Mouse (Mus musculus) hindbrain, embryonic 12.5 days (tissue): Measurements from ENCODE around the gene Epor. TPM values are rescaled to one million over a fixed set of nuclear protein-coding genes. Genes with fewer than 3 reads are reported as not detected.

ENCODE experiments used
- ATAC-seq: fragments of 200-750 bp; cut with Nextera tagmentation; 2 replicates; pipeline ENCODE4 v1.8.0; 2017; ENCODE audit warnings: moderate TSS enrichment; ENCODE audit not compliant: low FRiP score
- H3K27ac ChIP-seq: fragments of 300-500 bp; sonication (generic); 2 replicates; pipeline ENCODE4 v1.5.1; 2016; ENCODE audit warnings: mild to moderate bottlenecking
- H3K27me3 ChIP-seq: fragments of 300-500 bp; sonication (generic); 2 replicates; pipeline ENCODE4 v1.6.1; 2016; ENCODE audit warnings: mild to moderate bottlenecking
- H3K36me3 ChIP-seq: fragments of 300-500 bp; sonication (generic); 2 replicates; pipeline ENCODE4 v1.6.1; 2016; ENCODE audit warnings: mild to moderate bottlenecking
- H3K4me1 ChIP-seq: fragments of 300-500 bp; sonication (generic); 2 replicates; pipeline ENCODE4 v1.6.1; 2016
- H3K4me2 ChIP-seq: fragments of 300-500 bp; sonication (generic); replicated peaks from 2 replicates; pipeline ENCODE4 v1.6.1; 2016; ENCODE audit warnings: mild to moderate bottlenecking
- H3K4me3 ChIP-seq: fragments of 300-500 bp; sonication (generic); 2 replicates; pipeline ENCODE4 v1.5.1; 2016; ENCODE audit warnings: mild to moderate bottlenecking
- H3K9ac ChIP-seq: fragments of 300-500 bp; sonication (generic); 2 replicates; pipeline ENCODE4 v1.6.1; 2016; ENCODE audit warnings: mild to moderate bottlenecking, moderate library complexity
- H3K9me3 ChIP-seq: fragments of 300-500 bp; sonication (generic); replicated peaks from 2 replicates; pipeline ENCODE4 v1.6.1; 2016; ENCODE audit warnings: mild to moderate bottlenecking
- WGBS: fragments of 180-500 bp; shearing (Covaris S2); methylation state at CpG from one replicate; pipeline ENCODE4 v1.1.7; 2016; 5-methylcytosine and 5-hydroxymethylcytosine counted together
- polyA plus RNA-seq: library from polyadenylated mRNA; unstranded; fragments of >200 nt; fragmentation: Nextera tagmentation; extraction: Ambion mirVana; gene quantifications from 2 replicates; pipeline ENCODE4 v1.2.1, GENCODE M21; 2016

The Epor gene
- polyA plus RNA-seq, 1 experiment from 2014 or later = 4.3 TPM

- H3K4me2 ChIP-seq = no peak overlapping the region
- no peak for ATAC-seq
- 0 out of 2 replicates have a peak, but pooled peaks cover 3% of the 10 kb centered on the region for H3K9me3 ChIP-seq
- H3K9ac ChIP-seq = no peak overlapping the region
- no peak overlapping the region for H3K27ac ChIP-seq
- peaks cover 8% of the 10 kb centered on the region; the same call in 1 of the 2 replicates for H3K36me3 ChIP-seq
- peaks cover 15% of the 10 kb centered on the region for H3K4me1 ChIP-seq
- no peak overlapping the region for H3K4me3 ChIP-seq
- WGBS = 64% methylated on average over 8 of the region's 8 CpGs
- H3K27me3 ChIP-seq = peaks cover 35% of the 10 kb centered on the region
Measured at GRCm38 (mm10) chr9:21948146-21948545, 15.2 kb downstream of the Epor start.

GRCm38 (mm10) chr9:21947540-21948130 is 15.7 kb downstream of the Epor start:
- Histone ChIP-seq H3K36me3 (peaks cover 8% of the 10 kb centered on the region; the same call in 1 of the 2 replicates), H3K4me2 (peak overlapping the region; percentile 22; the same call in 1 of the 2 replicates), H3K27me3 (peaks cover 36% of the 10 kb centered on the region), H3K4me3 (no peak overlapping the region), H3K4me1 (peaks cover 14% of the 10 kb centered on the region), H3K27ac (no peak overlapping the region), H3K9ac (no peak overlapping the region), H3K9me3 (0 out of 2 replicates have a peak, but pooled peaks cover 3% of the 10 kb centered on the region)
- WGBS = 7% methylated on average over 28 of the region's 28 CpGs
- no peak for ATAC-seq

GRCm38 (mm10) chr9:21944267-21944666 is 19.0 kb downstream of the Epor start:
- H3K4me1 ChIP-seq = peaks cover 16% of the 10 kb centered on the region
- peaks cover 19% of the 10 kb centered on the region for H3K36me3 ChIP-seq
- no peak overlapping the region for H3K4me2 ChIP-seq
- H3K27ac ChIP-seq = no peak overlapping the region
- no peak overlapping the region for H3K9ac ChIP-seq
- WGBS = 20% methylated on average over 23 of the region's 23 CpGs
- no peak for ATAC-seq
- peaks cover 31% of the 10 kb centered on the region for H3K27me3 ChIP-seq
- H3K9me3 ChIP-seq = no peaks in the 10 kb centered on the region
- no peak overlapping the region for H3K4me3 ChIP-seq

GRCm38 (mm10) chr9:21943638-21944037 is 19.7 kb downstream of the Epor start:
- Histone ChIP-seq H3K27ac (no peak overlapping the region), H3K9ac (no peak overlapping the region), H3K9me3 (no peaks in the 10 kb centered on the region), H3K4me3 (no peak overlapping the region), H3K36me3 (peaks cover 19% of the 10 kb centered on the region), H3K27me3 (peaks cover 31% of the 10 kb centered on the region), H3K4me1 (peaks cover 18% of the 10 kb centered on the region), H3K4me2 (no peak overlapping the region)
- no peak for ATAC-seq
- 59% methylated on average over 12 of the region's 12 CpGs for WGBS

GRCm38 (mm10) chr9:21943046-21943445 is 20.3 kb downstream of the Epor start:
- no peak overlapping the region for H3K4me2 ChIP-seq
- H3K36me3 ChIP-seq = peaks cover 19% of the 10 kb centered on the region
- H3K9ac ChIP-seq = no peak overlapping the region
- no peaks in the 10 kb centered on the region for H3K9me3 ChIP-seq
- peaks cover 24% of the 10 kb centered on the region for H3K4me1 ChIP-seq
- 0 out of 2 replicates have a peak, but pooled peaks have one; percentile 3 for ATAC-seq
- peaks cover 26% of the 10 kb centered on the region for H3K27me3 ChIP-seq
- no peak overlapping the region for H3K27ac ChIP-seq
- WGBS = 80% methylated on average over 11 of the region's 12 CpGs
- no peak overlapping the region for H3K4me3 ChIP-seq

GRCm38 (mm10) chr9:21938234-21938855 is 25.0 kb downstream of the Epor start:
- H3K27me3 ChIP-seq = peaks cover 3% of the 10 kb centered on the region
- H3K4me1 ChIP-seq = peaks cover 22% of the 10 kb centered on the region
- peak overlapping the region; percentile 64 for H3K4me3 ChIP-seq
- 85% methylated on average over 4 of the region's 4 CpGs for WGBS
- no peaks in the 10 kb centered on the region for H3K9me3 ChIP-seq
- no peak overlapping the region; the same call in 1 of the 2 replicates for H3K9ac ChIP-seq
- peaks cover 12% of the 10 kb centered on the region for H3K36me3 ChIP-seq
- ATAC-seq = no peak
- no peak overlapping the region for H3K27ac ChIP-seq
- H3K4me2 ChIP-seq = peak overlapping the region; percentile 82

- H3K9ac ChIP-seq = peak overlapping the region; percentile 87
- H3K27me3 ChIP-seq = peaks cover 1% of the 10 kb centered on the region; the same call in 1 of the 2 replicates
- H3K9me3 ChIP-seq = no peaks in the 10 kb centered on the region
- peaks cover 22% of the 10 kb centered on the region for H3K4me1 ChIP-seq
- 79% methylated on average over 4 of the region's 4 CpGs for WGBS
- no peak overlapping the region for H3K27ac ChIP-seq
- peaks cover 12% of the 10 kb centered on the region for H3K36me3 ChIP-seq
- H3K4me3 ChIP-seq = peak overlapping the region; percentile 64
- ATAC-seq = peak; percentile 21; the same call in 1 of the 2 replicates
- peak overlapping the region; percentile 82 for H3K4me2 ChIP-seq
Measured at GRCm38 (mm10) chr9:21937711-21938175, 25.6 kb downstream of the Epor start.

GRCm38 (mm10) chr9:21936692-21937570 is 26.4 kb downstream of the Epor start, which contains the start of gene Plppr2:
Plppr2 (plus strand) TSS chr9:21937033.
- peak; percentile 94 for ATAC-seq
- peaks cover 22% of the 10 kb centered on the region for H3K4me1 ChIP-seq
- H3K4me2 ChIP-seq = peak within 1 kb of the TSS; percentile 82
- peak within 1 kb of the TSS; percentile 87 for H3K9ac ChIP-seq
- peak within 1 kb of the TSS; percentile 64 for H3K4me3 ChIP-seq
- peaks cover 3% of the 10 kb centered on the region; the same call in 1 of the 2 replicates for H3K27me3 ChIP-seq
- H3K36me3 ChIP-seq = peaks cover 12% of the 10 kb centered on the region
- peak within 1 kb of the TSS; percentile 84 for H3K27ac ChIP-seq
- WGBS = 3% methylated on average over 35 of the region's 43 CpGs
- no peaks in the 10 kb centered on the region for H3K9me3 ChIP-seq

GRCm38 (mm10) chr9:21935466-21936131 is 27.7 kb downstream of the Epor start:
- peaks cover 22% of the 10 kb centered on the region for H3K4me1 ChIP-seq
- H3K36me3 ChIP-seq = peaks cover 2% of the 10 kb centered on the region; the same call in 1 of the 2 replicates
- no peak overlapping the region for H3K27ac ChIP-seq
- 90% methylated on average over 7 of the region's 7 CpGs for whole genome bisulfite sequencing
- ATAC-seq = no peak
- H3K27me3 ChIP-seq = peaks cover 3% of the 10 kb centered on the region; the same call in 1 of the 2 replicates
- H3K9ac ChIP-seq = no peak overlapping the region
- H3K4me2 ChIP-seq = no peak overlapping the region
- H3K9me3 ChIP-seq = no peaks in the 10 kb centered on the region
- no peak overlapping the region for H3K4me3 ChIP-seq

GRCm38 (mm10) chr9:21934021-21934420 is 29.3 kb downstream of the Epor start:
- H3K4me3 ChIP-seq = no peak overlapping the region
- no peaks in the 10 kb centered on the region for H3K9me3 ChIP-seq
- H3K4me2 ChIP-seq = no peak overlapping the region
- no peak overlapping the region for H3K27ac ChIP-seq
- H3K36me3 ChIP-seq = no peaks in the 10 kb centered on the region
- peaks cover 3% of the 10 kb centered on the region; the same call in 1 of the 2 replicates for H3K27me3 ChIP-seq
- ATAC-seq = no peak
- no peak overlapping the region for H3K9ac ChIP-seq
- WGBS = 88% methylated on average over 12 of the region's 12 CpGs
- H3K4me1 ChIP-seq = peaks cover 18% of the 10 kb centered on the region

- Histone ChIP-seq H3K36me3 (no peaks in the 10 kb centered on the region), H3K27ac (no peak overlapping the region), H3K4me3 (no peak overlapping the region), H3K9ac (no peak overlapping the region), H3K27me3 (peaks cover 3% of the 10 kb centered on the region; the same call in 1 of the 2 replicates), H3K4me1 (peaks cover 8% of the 10 kb centered on the region; the same call in 1 of the 2 replicates), H3K9me3 (no peaks in the 10 kb centered on the region), H3K4me2 (no peak overlapping the region)
- 62% methylated on average over 12 of the region's 12 CpGs for WGBS
- no peak for ATAC-seq
Measured at GRCm38 (mm10) chr9:21932445-21933137, 30.7 kb downstream of the Epor start.
